Mouse (Mus musculus) myocyte (in vitro differentiated cells): Measurements from ENCODE around the gene Abca12.

Experiments
- E2F4 ChIP-seq: IDR thresholded peaks from one replicate; pipeline ENCODE4 v1.6.1; 2011; ENCODE audit warnings: mild to moderate bottlenecking, control low read depth, moderate library complexity; ENCODE audit not compliant: insufficient read depth
- MAX ChIP-seq: IDR thresholded peaks from one replicate; pipeline ENCODE4 v1.6.1; 2011; ENCODE audit warnings: low read depth, mild to moderate bottlenecking, control low read depth
- POLR2A ChIP-seq: IDR thresholded peaks from one replicate; pipeline ENCODE4 v1.6.1; 2011; ENCODE audit warnings: low read depth, mild to moderate bottlenecking, control low read depth, moderate library complexity; ENCODE audit not compliant: insufficient read length
- TCF12 ChIP-seq: IDR thresholded peaks from one replicate; pipeline ENCODE4 v1.6.1; 2011; ENCODE audit warnings: mild to moderate bottlenecking, control low read depth; ENCODE audit not compliant: poor library complexity, insufficient read depth, severe bottlenecking

DNA sequence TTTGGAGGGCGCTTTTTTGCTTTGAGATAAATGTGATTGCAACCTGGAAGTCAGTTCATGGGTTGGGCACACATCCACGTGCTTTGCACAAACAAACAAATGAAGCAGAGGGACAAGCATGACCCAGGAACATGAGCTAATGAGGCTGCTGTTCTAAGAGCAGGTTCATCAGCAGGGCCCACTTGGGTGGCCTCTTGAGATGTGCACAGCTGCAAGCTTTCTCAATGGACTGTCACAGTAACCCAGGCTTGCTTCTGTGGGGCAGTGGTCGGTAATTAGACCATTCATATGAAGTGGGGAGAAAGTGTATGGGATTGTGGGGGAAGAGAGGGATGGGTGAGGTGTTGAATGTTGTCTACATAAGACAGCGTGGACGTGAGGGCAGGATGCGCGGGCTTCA, 7.0 kb downstream of the Abca12 start:
- no peak for TF ChIP-seq POLR2A
- no peak for TF ChIP-seq TCF12
- TF ChIP-seq E2F4: no peak
- TF ChIP-seq MAX: no peak
